In the genomic region with DNA sequence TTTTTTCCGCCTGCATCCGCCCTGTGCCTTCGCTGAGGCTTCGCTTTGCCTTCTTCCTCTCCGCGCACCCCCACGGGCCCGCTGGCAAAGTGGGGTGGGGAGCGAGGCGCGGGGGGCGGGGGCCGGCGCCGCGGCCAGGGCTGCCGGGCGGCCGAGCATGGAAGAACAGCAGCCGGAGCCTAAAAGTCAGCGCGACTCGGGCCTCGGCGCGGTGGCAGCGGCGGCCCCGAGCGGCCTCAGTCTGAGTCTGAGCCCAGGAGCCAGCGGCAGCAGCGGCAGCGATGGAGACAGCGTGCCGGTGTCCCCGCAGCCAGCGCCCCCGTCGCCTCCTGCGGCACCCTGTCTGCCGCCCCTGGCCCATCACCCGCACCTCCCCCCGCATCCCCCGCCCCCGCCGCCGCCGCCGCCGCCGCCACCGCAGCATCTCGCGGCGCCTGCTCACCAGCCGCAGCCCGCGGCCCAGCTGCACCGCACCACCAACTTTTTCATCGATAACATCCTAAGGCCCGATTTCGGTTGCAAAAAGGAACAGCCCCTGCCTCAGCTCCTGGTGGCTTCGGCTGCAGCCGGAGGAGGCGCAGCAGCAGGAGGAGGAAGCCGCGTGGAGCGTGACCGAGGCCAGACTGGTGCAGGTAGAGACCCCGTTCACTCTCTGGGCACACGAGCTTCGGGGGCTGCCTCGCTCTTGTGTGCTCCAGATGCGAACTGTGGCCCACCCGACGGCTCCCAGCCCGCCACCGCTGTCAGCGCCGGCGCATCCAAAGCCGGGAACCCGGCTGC, we compare ENCODE assay signal across 8 mouse cellular contexts. TPM values are rescaled to one million over a fixed set of nuclear protein-coding genes. Genes with fewer than 3 reads are reported as not detected.
A peak's percentile ranks its signal among the peaks of the same experiment; 100 is the strongest.
DNase-seq lines count a peak whose midpoint lies in the region; ATAC-seq lines count a peak whose summit lies in the region.

No protein-coding gene starts in this region.

- no peak for ATAC-seq in hindbrain, embryonic 16.5 days
- ATAC-seq in midbrain, embryonic 12.5 days (ENCODE audit: low FRiP score, low read depth) = peak; percentile 24; the same call in 1 of the 2 replicates

- H3K9ac ChIP-seq in hindbrain, embryonic 16.5 days (ENCODE audit: low read depth, low read length) = peak overlapping the region; percentile 68
- H3K9ac ChIP-seq in midbrain, embryonic 12.5 days (replicated peaks) = peak overlapping the region; percentile 77

- WGBS in hindbrain, embryonic 16.5 days = under 1% methylated on average over 61 of the region's 83 CpGs
- under 1% methylated on average over 67 of the region's 83 CpGs for WGBS in midbrain, embryonic 12.5 days

- H3K9me3 ChIP-seq in hindbrain, embryonic 16.5 days (ENCODE audit: control insufficient read depth, low read length) = 0 out of 2 replicates have a peak, but pooled peaks cover 2% of the 10 kb centered on the region
- H3K9me3 ChIP-seq in midbrain, embryonic 12.5 days = no peaks in the 10 kb centered on the region

- H3K27ac ChIP-seq in hindbrain, embryonic 16.5 days (ENCODE audit: low read depth, low read length) = peak overlapping the region; percentile 73
- H3K27ac ChIP-seq in midbrain, embryonic 12.5 days (replicated peaks) = peak overlapping the region; percentile 88

- DNase-seq in embryo, embryonic 10 days (ENCODE audit: low spot score) = peak; percentile 54
- DNase-seq in embryo, embryonic 10.5 days (ENCODE audit: low spot score) = no peak
- peak; percentile 64 for DNase-seq in 3T3-L1 (ENCODE audit: low read depth, low spot score)
- peak; percentile 63 for DNase-seq in embryo, embryonic 11 days
- no peak for DNase-seq in layer of hippocampus, adult 11-12 months (ENCODE audit: low spot score)
- no peak for DNase-seq in right cerebral cortex, adult 2 months (ENCODE audit: low spot score in 2 of 2)

- H3K36me3 ChIP-seq in hindbrain, embryonic 16.5 days (ENCODE audit: control insufficient read depth, insufficient read depth, low read length) = no peaks in the 10 kb centered on the region
- no peaks in the 10 kb centered on the region for H3K36me3 ChIP-seq in midbrain, embryonic 12.5 days

- peak overlapping the region; percentile 72 for H3K4me2 ChIP-seq in hindbrain, embryonic 16.5 days (ENCODE audit: low read length)
- peak overlapping the region; percentile 77 for H3K4me2 ChIP-seq in midbrain, embryonic 12.5 days (replicated peaks)

- H3K27me3 ChIP-seq in hindbrain, embryonic 16.5 days (replicated peaks; ENCODE audit: control insufficient read depth, insufficient read depth, low read length) = peaks cover 14% of the 10 kb centered on the region
- peaks cover 87% of the 10 kb centered on the region for H3K27me3 ChIP-seq in midbrain, embryonic 12.5 days

- peaks cover 13% of the 10 kb centered on the region for H3K4me1 ChIP-seq in hindbrain, embryonic 16.5 days (ENCODE audit: control insufficient read depth, insufficient read depth, low read depth, low read length)
- peaks cover 19% of the 10 kb centered on the region for H3K4me1 ChIP-seq in midbrain, embryonic 12.5 days

- peak overlapping the region; percentile 52 for H3K4me3 ChIP-seq in hindbrain, embryonic 16.5 days (ENCODE audit: low read length)
- H3K4me3 ChIP-seq in midbrain, embryonic 12.5 days = peak overlapping the region; percentile 62

RNA-seq across cellular contexts. Expression of gene En1, which starts 0.8 kb away (rescaled TPM):
- 3.1 and 4.0 TPM in 2 replicates for polyA plus RNA-seq in hindbrain, embryonic 16.5 days (2015; fragmentation: Nextera tagmentation; extraction: Ambion mirVana)
- polyA plus RNA-seq in midbrain, embryonic 12.5 days (2016; fragmentation: Nextera tagmentation; extraction: Ambion mirVana) = 7.3 and 10.3 TPM in 2 replicates

Comparison
In these comparisons a context has a peak if more than half of its experiments do, and no peak if none do; other contexts are left out.
1. DNase-seq: peak in embryo, embryonic 10 days (single experiment), 3T3-L1 (single experiment) and embryo, embryonic 11 days (single experiment); none in embryo, embryonic 10.5 days (single experiment), layer of hippocampus, adult 11-12 months (single experiment) and right cerebral cortex, adult 2 months (0 of 2).